Mouse (Mus musculus) heart, embryonic 10.5 days (tissue): ENCODE measurements around the gene Smim26. TPM values are rescaled to one million over a fixed set of nuclear protein-coding genes. Genes with fewer than 3 reads are reported as not detected.

Source experiments
- DNase-seq: peaks from one replicate; pipeline ENCODE4 v3.0.0-alpha.2; 2017; ENCODE audit warnings: low spot score
- H3K27ac ChIP-seq: fragments of 300-500 bp; sonication (generic); 2 replicates; pipeline ENCODE4 v1.5.1; 2016; ENCODE audit warnings: mild to moderate bottlenecking
- H3K27me3 ChIP-seq: fragments of 300-500 bp; sonication (generic); 2 replicates; pipeline ENCODE4 v1.6.1; 2016; ENCODE audit warnings: mild to moderate bottlenecking; ENCODE audit not compliant: poor library complexity, insufficient read depth, severe bottlenecking
- H3K36me3 ChIP-seq: fragments of 300-500 bp; sonication (generic); 2 replicates; pipeline ENCODE4 v1.6.1; 2016; ENCODE audit warnings: mild to moderate bottlenecking, moderate library complexity
- H3K4me1 ChIP-seq: fragments of 300-500 bp; sonication (generic); 2 replicates; pipeline ENCODE4 v1.6.1; 2016; ENCODE audit warnings: mild to moderate bottlenecking
- H3K4me3 ChIP-seq: fragments of 300-500 bp; sonication (generic); 2 replicates; pipeline ENCODE4 v1.5.1; 2016; ENCODE audit warnings: mild to moderate bottlenecking, moderate library complexity
- H3K9me3 ChIP-seq: fragments of 300-500 bp; sonication (generic); 2 replicates; pipeline ENCODE4 v1.6.1; 2016; ENCODE audit warnings: mild to moderate bottlenecking, moderate library complexity
- WGBS: fragments of 180-500 bp; shearing (Covaris S2); methylation state at CpG from one replicate; pipeline ENCODE4 v1.1.7; 2016; 5-methylcytosine and 5-hydroxymethylcytosine counted together
- polyA plus RNA-seq: library from polyadenylated mRNA; unstranded; fragments of >200 nt; fragmentation: Nextera tagmentation; extraction: Ambion mirVana; gene quantifications from 2 replicates; pipeline ENCODE4 v1.2.1, GENCODE M21; 2016

Smim26 gene
- polyA plus RNA-seq, 1 experiment from 2014 or later = 36.1 TPM

- Histone ChIP-seq H3K9me3 (no peaks in the 10 kb centered on the region), H3K27ac (peak within 1 kb of the TSS; percentile 96), H3K4me3 (peak within 1 kb of the TSS; percentile 84), H3K36me3 (0 out of 2 replicates have a peak, but pooled peaks cover 3% of the 10 kb centered on the region), H3K27me3 (no peaks in the 10 kb centered on the region), H3K4me1 (no peaks in the 10 kb centered on the region)
- DNase-seq = peak; percentile 94
- WGBS = 2% methylated on average over 50 of the region's 50 CpGs
Observed at GRCm38 (mm10) chr2:144599831-144600687, 6.2 kb downstream of the Smim26 start, which contains the start of gene Dtd1. Gene Dtd1 (plus strand): TSS chr2:144599897.

- Histone ChIP-seq H3K4me3 (no peak overlapping the region), H3K36me3 (no peaks in the 10 kb centered on the region), H3K9me3 (no peaks in the 10 kb centered on the region), H3K4me1 (no peaks in the 10 kb centered on the region), H3K27ac (no peak overlapping the region), H3K27me3 (no peaks in the 10 kb centered on the region)
- 82% methylated on average over 1 of the region's 1 CpGs for WGBS
- DNase-seq = no peak
Observed at GRCm38 (mm10) chr2:144601576-144601975, 7.7 kb downstream of the Smim26 start.

- 89% methylated on average over 6 of the region's 6 CpGs for WGBS
- no peaks in the 10 kb centered on the region for H3K27me3 ChIP-seq
Observed at GRCm38 (mm10) chr2:144613956-144614355, 20.1 kb downstream of the Smim26 start.

GRCm38 (mm10) chr2:144617074-144617874 lies 23.4 kb downstream of the Smim26 start:
- Histone ChIP-seq H3K9me3 (no peaks in the 10 kb centered on the region), H3K27ac (no peak overlapping the region), H3K36me3 (no peaks in the 10 kb centered on the region), H3K27me3 (no peaks in the 10 kb centered on the region), H3K4me3 (no peak overlapping the region), H3K4me1 (peaks cover 6% of the 10 kb centered on the region)
- 67% methylated on average over 16 of the region's 16 CpGs for WGBS
- no peak for DNase-seq

More at GRCm38 (mm10) chr2:144613956-144614355, 20.1 kb downstream of the Smim26 start:
- Histone ChIP-seq H3K27ac (no peak overlapping the region), H3K4me3 (no peak overlapping the region), H3K9me3 (no peaks in the 10 kb centered on the region), H3K36me3 (no peaks in the 10 kb centered on the region), H3K4me1 (peaks cover 6% of the 10 kb centered on the region)
- DNase-seq = no peak

GRCm38 (mm10) chr2:144621491-144621890 lies 27.6 kb downstream of the Smim26 start:
- WGBS = 74% methylated on average over 6 of the region's 6 CpGs
- Histone ChIP-seq H3K27me3 (no peaks in the 10 kb centered on the region), H3K27ac (no peak overlapping the region), H3K36me3 (peaks cover 5% of the 10 kb centered on the region; the same call in 1 of the 2 replicates), H3K4me3 (no peak overlapping the region), H3K4me1 (peaks cover 6% of the 10 kb centered on the region), H3K9me3 (no peaks in the 10 kb centered on the region)
- DNase-seq = no peak

- Histone ChIP-seq H3K27ac (no peak overlapping the region), H3K4me3 (no peak overlapping the region), H3K9me3 (no peaks in the 10 kb centered on the region), H3K4me1 (no peaks in the 10 kb centered on the region), H3K36me3 (peaks cover 4% of the 10 kb centered on the region; the same call in 1 of the 2 replicates), H3K27me3 (no peaks in the 10 kb centered on the region)
- WGBS = 80% methylated on average over 2 of the region's 2 CpGs
- no peak for DNase-seq
Observed at GRCm38 (mm10) chr2:144633551-144633950, 39.7 kb downstream of the Smim26 start.

GRCm38 (mm10) chr2:144634231-144634630 lies 40.4 kb downstream of the Smim26 start:
- 77% methylated on average over 5 of the region's 5 CpGs for WGBS

GRCm38 (mm10) chr2:144634729-144635128 lies 40.9 kb downstream of the Smim26 start:
- Histone ChIP-seq H3K4me1 (no peaks in the 10 kb centered on the region), H3K36me3 (peaks cover 4% of the 10 kb centered on the region; the same call in 1 of the 2 replicates), H3K27ac (no peak overlapping the region), H3K4me3 (no peak overlapping the region), H3K9me3 (no peaks in the 10 kb centered on the region), H3K27me3 (no peaks in the 10 kb centered on the region)
- WGBS = 87% methylated on average over 2 of the region's 2 CpGs
- no peak for DNase-seq

More at GRCm38 (mm10) chr2:144634231-144634630, 40.4 kb downstream of the Smim26 start:
- H3K4me3 ChIP-seq = no peak overlapping the region
- no peaks in the 10 kb centered on the region for H3K4me1 ChIP-seq
- no peak overlapping the region for H3K27ac ChIP-seq
- H3K36me3 ChIP-seq = peaks cover 4% of the 10 kb centered on the region; the same call in 1 of the 2 replicates
- no peaks in the 10 kb centered on the region for H3K9me3 ChIP-seq
- no peaks in the 10 kb centered on the region for H3K27me3 ChIP-seq
- no peak for DNase-seq

- no peak overlapping the region for H3K4me3 ChIP-seq
- no peaks in the 10 kb centered on the region for H3K9me3 ChIP-seq
- H3K4me1 ChIP-seq = peaks cover 4% of the 10 kb centered on the region; the same call in 1 of the 2 replicates
- H3K27me3 ChIP-seq = no peaks in the 10 kb centered on the region
- DNase-seq = no peak
- 18% methylated on average over 5 of the region's 5 CpGs for WGBS
- H3K36me3 ChIP-seq = peaks cover 4% of the 10 kb centered on the region; the same call in 1 of the 2 replicates
- no peak overlapping the region for H3K27ac ChIP-seq
Observed at GRCm38 (mm10) chr2:144635644-144636320, 41.9 kb downstream of the Smim26 start.

GRCm38 (mm10) chr2:144637204-144637603 lies 43.4 kb downstream of the Smim26 start:
- H3K27me3 ChIP-seq = no peaks in the 10 kb centered on the region
- H3K4me3 ChIP-seq = no peak overlapping the region
- DNase-seq = no peak
- 76% methylated on average over 4 of the region's 4 CpGs for WGBS
- peaks cover 3% of the 10 kb centered on the region; the same call in 1 of the 2 replicates for H3K36me3 ChIP-seq
- H3K9me3 ChIP-seq = no peaks in the 10 kb centered on the region
- no peak overlapping the region for H3K27ac ChIP-seq
- peaks cover 4% of the 10 kb centered on the region; the same call in 1 of the 2 replicates for H3K4me1 ChIP-seq

GRCm38 (mm10) chr2:144637671-144638395 lies 44.0 kb downstream of the Smim26 start:
- Histone ChIP-seq H3K27me3 (no peaks in the 10 kb centered on the region), H3K4me3 (no peak overlapping the region), H3K9me3 (no peaks in the 10 kb centered on the region), H3K4me1 (peaks cover 4% of the 10 kb centered on the region; the same call in 1 of the 2 replicates), H3K27ac (no peak overlapping the region), H3K36me3 (no peaks in the 10 kb centered on the region)
- 85% methylated on average over 12 of the region's 12 CpGs for WGBS
- DNase-seq = peak; percentile 58

GRCm38 (mm10) chr2:144638719-144639118 lies 44.9 kb downstream of the Smim26 start:
- no peak for DNase-seq
- 65% methylated on average over 4 of the region's 4 CpGs for WGBS
- H3K27me3 ChIP-seq = no peaks in the 10 kb centered on the region
- H3K4me3 ChIP-seq = no peak overlapping the region
- H3K27ac ChIP-seq = no peak overlapping the region
- no peaks in the 10 kb centered on the region for H3K9me3 ChIP-seq
- peaks cover 7% of the 10 kb centered on the region; the same call in 1 of the 2 replicates for H3K4me1 ChIP-seq
- no peaks in the 10 kb centered on the region for H3K36me3 ChIP-seq
